Mouse (Mus musculus): ENCODE measurements around the gene Kel.

DNA sequence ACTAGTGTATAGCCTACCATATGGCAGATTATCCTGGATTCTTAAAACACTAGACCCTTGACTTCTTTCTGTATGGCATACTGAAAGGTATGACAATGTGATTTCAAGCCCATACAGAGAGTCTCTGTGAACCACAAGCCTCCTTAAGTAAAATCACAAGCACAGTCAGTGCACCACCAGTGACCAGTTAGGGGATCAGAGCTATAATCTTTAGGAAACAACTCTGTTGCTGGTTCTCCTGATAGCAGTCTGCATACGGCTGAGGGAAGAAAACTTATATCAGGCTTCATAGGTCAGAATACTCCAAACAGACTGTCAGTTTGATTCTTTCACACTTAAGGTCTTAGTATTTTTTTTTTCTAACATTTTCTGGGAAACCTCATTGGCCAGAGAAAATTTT, 45.7 kb downstream of the Kel start:
- TF ChIP-seq CTCF (IDR thresholded peaks at IDR 0.05; ENCODE audit: borderline replicate concordance, insufficient read depth, low read length) (no peak), POLR2A (IDR thresholded peaks at IDR 0.05; ENCODE audit: low read depth, low read length) (no peak)
